Mouse (Mus musculus) common myeloid progenitor, adult 5-6 weeks (primary cell): ENCODE data around the gene Rbp7. TPM values are rescaled to one million over a fixed set of nuclear protein-coding genes. Genes with fewer than 3 reads are reported as not detected.
"Not testable (repeated sequence)": the region's sequence is repeated elsewhere in the genome, so short reads cannot be mapped to it uniquely, and the experiment has no call there.

Source experiments
- ATAC-seq: replicated peaks from 2 replicates; pipeline ENCODE4 v1.8.0; 2016; ENCODE audit warnings: low read depth, mild to moderate bottlenecking, moderate TSS enrichment, inconsistent platforms; ENCODE audit not compliant: poor library complexity, severe bottlenecking
- total RNA-seq: library from RNA; stranded (forward); fragments of 200-1000, 187-1606 nt; gene quantifications from 2 replicates; pipeline ENCODE4 v1.2.3, GENCODE M21; 2017

The Rbp7 gene
- not detected in 2 replicates for total RNA-seq

GRCm38 (mm10) chr4:149454879-149455278 lies at the start of gene Rbp7:
Rbp7 (minus strand) TSS chr4:149454978.
- no peak for ATAC-seq

GRCm38 (mm10) chr4:149504363-149504762 lies 49.6 kb upstream of the Rbp7 start:
- ATAC-seq, result no peak

GRCm38 (mm10) chr4:149499790-149500189 lies 45.0 kb upstream of the Rbp7 start:
- ATAC-seq, result peak; percentile 46; the same call in 1 of the 2 replicates

GRCm38 (mm10) chr4:149498901-149499300 lies 44.1 kb upstream of the Rbp7 start:
- ATAC-seq, result no peak

GRCm38 (mm10) chr4:149496612-149497011 lies 41.8 kb upstream of the Rbp7 start:
- 0 out of 2 replicates have a peak, but pooled peaks have one; percentile 39 for ATAC-seq

- ATAC-seq, result 0 out of 2 replicates have a peak, but pooled peaks have one; percentile 42
Observed at GRCm38 (mm10) chr4:149491151-149491550, 36.4 kb upstream of the Rbp7 start.

GRCm38 (mm10) chr4:149489415-149490240 lies 34.9 kb upstream of the Rbp7 start:
- ATAC-seq, result no peak

- ATAC-seq, result no peak
Observed at GRCm38 (mm10) chr4:149487729-149488128, 33.0 kb upstream of the Rbp7 start.

GRCm38 (mm10) chr4:149485825-149486206 lies 31.0 kb upstream of the Rbp7 start:
- ATAC-seq, result peak; percentile 58

- peak; percentile 99 for ATAC-seq
Observed at GRCm38 (mm10) chr4:149485053-149485824, 30.5 kb upstream of the Rbp7 start, which contains the start of the genes Nmnat1 and Lzic. Nmnat1 (minus strand) TSS chr4:149485202. Lzic (plus strand) TSS chr4:149485229.

GRCm38 (mm10) chr4:149484566-149484965 lies 29.8 kb upstream of the Rbp7 start:
- ATAC-seq, result no peak

- ATAC-seq, result no peak
Observed at GRCm38 (mm10) chr4:149477078-149477477, 22.3 kb upstream of the Rbp7 start, which contains the start of gene Tmem274. Tmem274 (plus strand) TSS chr4:149477378.

- no peak for ATAC-seq
Observed at GRCm38 (mm10) chr4:149475096-149475495, 20.3 kb upstream of the Rbp7 start.

GRCm38 (mm10) chr4:149469557-149469956 lies 14.8 kb upstream of the Rbp7 start:
- ATAC-seq, result no peak

- ATAC-seq, result no peak
Observed at GRCm38 (mm10) chr4:149463435-149463950, 8.7 kb upstream of the Rbp7 start.

- ATAC-seq, result peak; percentile 53
Observed at GRCm38 (mm10) chr4:149462305-149462971, 7.7 kb upstream of the Rbp7 start.

GRCm38 (mm10) chr4:149461579-149462304 lies 7.0 kb upstream of the Rbp7 start:
- ATAC-seq, result peak; percentile 30; the same call in 1 of the 2 replicates

- ATAC-seq, result not testable (repeated sequence)
Observed at GRCm38 (mm10) chr4:149460475-149460874, 5.7 kb upstream of the Rbp7 start.

GRCm38 (mm10) chr4:149459425-149459824 lies 4.6 kb upstream of the Rbp7 start:
- no peak for ATAC-seq
